ENCODE assay signal across 8 mouse cellular contexts in genomic region chr9:58139947-58140346, GRCm38 (mm10). TPM values are rescaled to one million over a fixed set of nuclear protein-coding genes. Genes with fewer than 3 reads are reported as not detected.
DNase-seq lines count a peak whose midpoint lies in the region.

No protein-coding gene starts in this region.

- peak; percentile 61 for DNase-seq in adrenal gland, postnatal 14 days
- DNase-seq in adrenal gland, postnatal 4 days (ENCODE audit: low spot score in 2 of 2): no peak
- peak; percentile 43 to 44 for DNase-seq in right cerebral cortex, adult 2 months (ENCODE audit: low spot score in 2 of 2)
- no peak for DNase-seq in right cerebral cortex, postnatal 4 days
- DNase-seq in induced T-regulatory cell, adult 2 months (ENCODE audit: low read depth): peak; percentile 65
- peak; percentile 90 for DNase-seq in lung, postnatal 10 days
- DNase-seq in cerebellum, postnatal 36 days: no peak
- no peak for DNase-seq in right cerebral cortex, postnatal 25 days

RNA-seq across cellular contexts. Expression of gene Ccdc33, which starts 21.3 kb away (rescaled TPM):
- not detected in 2 replicates for total RNA-seq in adrenal gland, postnatal 14 days (2021)
- under 1 TPM in 1 of 2 experiments, not detected in 1; 0.87 TPM for total RNA-seq in adrenal gland, postnatal 4 days (2021)

Comparison
In these comparisons a context has a peak if more than half of its experiments do, and no peak if none do; other contexts are left out.
1. DNase-seq: peak in adrenal gland, postnatal 14 days (single experiment), right cerebral cortex, adult 2 months (2 of 2), induced T-regulatory cell, adult 2 months (single experiment) and lung, postnatal 10 days (single experiment); none in adrenal gland, postnatal 4 days (0 of 2), right cerebral cortex, postnatal 4 days (single experiment), cerebellum, postnatal 36 days (0 of 2) and right cerebral cortex, postnatal 25 days (single experiment).